Mouse (Mus musculus): ENCODE results near the gene Cwc25.
"Not testable (repeated sequence)": the region's sequence is repeated elsewhere in the genome, so short reads cannot be mapped to it uniquely, and the experiment has no call there.

The Cwc25 gene

DNA sequence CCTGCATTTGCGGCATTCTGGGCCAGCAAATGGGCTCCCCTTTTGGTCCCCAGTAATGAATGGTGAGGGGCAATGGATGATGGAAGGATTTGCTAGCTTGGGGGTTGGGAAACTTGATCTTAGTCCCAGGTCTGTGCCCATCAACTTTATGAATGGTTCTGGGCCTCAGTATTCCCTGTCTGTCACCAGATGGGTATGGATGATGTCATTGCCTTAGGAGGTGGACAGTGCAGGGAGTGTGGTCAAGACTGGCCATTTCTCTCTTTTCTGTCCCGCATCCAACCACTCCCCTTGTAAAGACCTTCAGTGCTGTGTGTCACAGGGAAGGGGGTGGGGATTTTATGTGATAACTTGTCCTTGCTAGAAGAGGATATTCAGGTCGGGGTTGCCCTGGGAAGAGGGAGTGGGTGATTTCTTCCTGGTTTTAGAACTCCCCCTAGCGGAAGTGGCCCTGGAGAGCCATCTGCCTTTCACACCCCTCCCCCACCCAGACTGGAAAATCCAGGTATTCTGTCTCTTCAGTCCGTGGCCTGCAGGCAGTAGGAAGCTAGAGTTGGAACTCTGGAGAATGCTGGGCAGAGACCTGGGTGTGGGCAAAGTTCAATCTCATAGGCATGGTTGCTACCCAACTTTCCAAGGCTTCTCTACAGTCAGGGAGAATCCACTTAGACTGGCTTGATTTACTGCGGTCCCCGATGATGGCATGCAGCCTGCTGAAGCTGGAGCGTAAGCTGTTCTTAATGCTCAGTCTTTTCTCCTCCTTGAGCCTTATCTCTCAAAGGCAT lies 35.2 kb upstream of the Cwc25 start:
- DNase-seq (ENCODE audit: low spot score in 2 of 2) = no peak

- DNase-seq (ENCODE audit: low spot score in 2 of 2) = no peak
Measured at GRCm38 (mm10) chr11:97800691-97801408, 34.5 kb upstream of the Cwc25 start.

DNA sequence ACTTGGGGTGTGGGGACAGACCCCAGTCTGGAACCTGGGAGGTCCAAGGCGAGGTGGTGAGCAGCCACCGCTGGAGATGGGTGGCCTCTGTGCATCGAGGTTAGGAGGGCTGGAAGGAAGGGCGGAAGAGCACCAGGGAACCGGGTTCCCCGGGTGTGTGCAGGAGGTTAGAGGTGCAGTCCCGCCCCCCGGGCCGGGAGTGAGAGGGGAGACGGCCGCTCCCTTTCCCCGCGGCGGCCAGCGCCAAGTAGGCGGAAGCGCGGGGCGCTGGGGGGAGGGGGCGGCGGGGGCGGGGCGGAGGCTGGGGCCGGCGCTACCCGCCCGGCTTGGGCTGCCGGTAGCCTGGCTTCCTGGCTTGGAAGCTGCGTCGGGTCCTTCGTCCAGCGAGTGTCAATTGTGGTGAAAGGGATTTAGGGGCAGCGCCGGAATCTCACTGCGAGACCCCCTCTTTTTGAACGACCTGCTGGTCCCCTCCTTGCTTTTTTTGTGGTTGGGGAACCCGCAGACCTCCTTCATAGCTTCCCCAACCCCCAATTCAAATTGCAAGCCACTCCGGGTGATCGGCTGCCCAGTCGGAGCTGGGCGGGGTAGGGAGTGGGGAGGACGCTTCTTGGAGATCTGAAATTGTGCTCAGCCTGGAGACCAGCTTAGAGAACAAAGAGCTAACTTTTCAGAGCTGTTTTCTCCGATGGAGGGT lies 33.8 kb upstream of the Cwc25 start:
- DNase-seq (ENCODE audit: low spot score in 2 of 2) = peak; percentile 75 to 80

GRCm38 (mm10) chr11:97799146-97799993 lies 33.0 kb upstream of the Cwc25 start:
- peak; percentile 86 to 87 for DNase-seq (ENCODE audit: low spot score in 2 of 2)

DNA sequence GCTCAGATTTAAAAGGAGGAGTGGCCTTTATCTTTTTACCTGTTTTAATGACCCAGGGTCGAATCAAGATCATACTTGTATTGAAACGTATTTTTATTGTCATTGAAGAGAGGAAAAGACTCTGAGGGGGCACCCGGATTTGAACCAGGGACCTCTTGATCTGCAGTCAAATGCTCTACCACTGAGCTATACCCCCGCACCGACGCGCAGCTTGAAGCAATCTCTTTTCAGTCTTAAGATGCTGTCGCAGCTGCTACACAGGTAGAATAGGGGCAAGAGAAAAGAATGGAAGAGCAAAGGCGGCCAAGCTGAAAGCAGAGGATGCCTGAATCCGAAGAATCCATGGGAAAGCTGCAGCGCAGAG lies 32.4 kb upstream of the Cwc25 start, which contains the start of gene Lasp1:
Lasp1 (plus strand) TSS at position 219 of the 364 bp plus-strand sequence.
- peak; percentile 83 to 86 for DNase-seq (ENCODE audit: low spot score in 2 of 2)

DNA sequence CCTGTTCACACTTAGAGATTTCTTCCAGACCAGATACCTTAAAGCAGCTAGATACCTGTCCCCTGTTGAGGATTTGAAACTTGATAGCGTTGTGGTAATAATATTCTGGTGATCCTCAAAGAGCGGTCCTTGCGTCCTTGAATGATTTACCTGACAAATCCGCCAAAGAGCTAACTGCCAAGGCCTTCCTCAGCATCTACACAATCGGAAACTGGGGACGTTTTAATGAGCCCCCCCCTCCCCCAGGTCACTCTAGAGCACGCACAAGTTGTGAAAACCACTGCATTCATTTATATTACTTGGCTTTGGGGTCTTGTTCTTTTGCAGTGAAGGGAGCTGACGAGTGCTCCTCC lies 31.7 kb upstream of the Cwc25 start:
- no peak for DNase-seq (ENCODE audit: low spot score in 2 of 2)

GRCm38 (mm10) chr11:97797369-97798082 lies 31.2 kb upstream of the Cwc25 start:
- DNase-seq (ENCODE audit: low spot score in 2 of 2) = no peak

DNA sequence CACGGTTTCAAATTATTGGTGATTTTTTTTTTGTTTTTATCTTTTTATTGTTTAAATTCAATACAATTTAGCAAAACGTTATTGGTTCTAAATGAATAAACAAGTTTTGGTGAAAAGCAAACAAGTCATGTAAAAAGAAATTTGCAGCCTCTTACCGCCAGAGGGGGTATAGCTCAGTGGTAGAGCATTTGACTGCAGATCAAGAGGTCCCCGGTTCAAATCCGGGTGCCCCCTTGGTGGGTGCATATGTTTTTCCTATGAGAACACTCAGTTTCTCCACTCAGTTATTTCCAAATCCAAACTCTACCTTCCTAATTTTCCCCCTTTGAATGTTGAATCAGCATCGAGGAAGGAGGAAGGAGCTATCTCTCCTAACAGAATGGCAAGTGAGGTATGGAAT lies 30.6 kb upstream of the Cwc25 start:
- DNase-seq (ENCODE audit: low spot score in 2 of 2) = peak; percentile 68 to 77

GRCm38 (mm10) chr11:97793165-97793564 lies 26.8 kb upstream of the Cwc25 start:
- peak; percentile 35 to 65 for DNase-seq (ENCODE audit: low spot score in 2 of 2)

DNA sequence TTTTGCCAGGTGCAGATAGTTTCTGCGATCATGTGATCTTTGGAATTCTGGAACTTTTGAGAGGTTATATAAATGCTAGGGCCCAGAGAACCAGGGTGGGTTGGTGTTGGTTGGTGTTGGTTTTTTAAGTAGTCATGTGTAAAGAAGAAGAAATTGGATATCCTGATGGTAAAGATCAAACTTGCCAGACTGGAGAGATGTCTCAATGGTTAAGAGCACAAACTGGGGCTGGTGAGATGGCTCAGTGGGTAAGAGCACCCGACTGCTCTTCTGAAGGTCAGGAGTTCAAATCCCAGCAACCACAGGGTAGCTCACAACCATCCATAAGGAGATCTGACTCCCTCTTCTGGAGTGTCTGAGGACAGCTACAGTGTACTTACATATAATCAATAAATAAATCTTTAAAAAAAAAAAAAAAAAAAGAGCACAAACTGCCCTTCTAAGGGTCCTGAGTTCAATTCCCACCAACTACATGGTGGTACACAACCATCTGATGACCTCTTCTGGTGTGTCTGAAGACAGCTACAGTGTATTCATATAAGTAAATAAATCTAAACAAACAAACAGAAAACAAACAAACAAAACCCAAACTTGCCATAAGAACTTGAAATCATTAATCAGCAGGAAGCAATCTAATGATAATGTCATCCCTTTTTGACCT lies 24.6 kb upstream of the Cwc25 start:
- DNase-seq (ENCODE audit: low spot score in 2 of 2) = not testable (repeated sequence)

GRCm38 (mm10) chr11:97789727-97790126 lies 23.4 kb upstream of the Cwc25 start:
- DNase-seq (ENCODE audit: low spot score in 2 of 2) = no peak

DNA sequence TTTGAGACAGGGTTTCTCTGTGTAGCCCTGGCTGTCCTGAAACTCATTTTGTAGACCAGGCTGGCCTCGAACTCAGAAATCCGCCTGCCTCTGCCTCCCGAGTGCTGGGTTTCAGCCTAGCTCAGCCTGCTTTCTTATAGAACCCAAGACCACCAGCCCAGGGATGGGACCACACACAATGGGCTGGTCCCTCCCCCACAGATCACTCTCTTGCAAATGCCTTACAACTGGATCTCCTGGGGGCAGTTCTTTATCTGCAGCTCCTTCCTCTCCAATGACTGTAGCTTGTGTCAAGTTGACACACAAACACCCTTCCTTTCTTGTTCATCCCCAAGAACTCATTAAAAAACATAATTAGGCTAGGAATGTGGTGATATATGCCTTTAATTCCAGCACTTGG lies 21.6 kb upstream of the Cwc25 start:
- no peak for DNase-seq (ENCODE audit: low spot score in 2 of 2)

- no peak for DNase-seq (ENCODE audit: low spot score in 2 of 2)
Measured at GRCm38 (mm10) chr11:97782564-97782895, 16.2 kb upstream of the Cwc25 start.

- DNase-seq (ENCODE audit: low spot score in 2 of 2) = peak; percentile 98 to 99
Measured at GRCm38 (mm10) chr11:97781832-97782563, 15.6 kb upstream of the Cwc25 start, which contains the start of gene Rpl23. Gene Rpl23 (minus strand): TSS chr11:97782437.

GRCm38 (mm10) chr11:97781478-97781831 lies 15.1 kb upstream of the Cwc25 start:
- DNase-seq (ENCODE audit: low spot score in 2 of 2) = no peak

- no peak for DNase-seq (ENCODE audit: low spot score in 2 of 2)
Measured at GRCm38 (mm10) chr11:97779968-97780701, 13.8 kb upstream of the Cwc25 start.

DNA sequence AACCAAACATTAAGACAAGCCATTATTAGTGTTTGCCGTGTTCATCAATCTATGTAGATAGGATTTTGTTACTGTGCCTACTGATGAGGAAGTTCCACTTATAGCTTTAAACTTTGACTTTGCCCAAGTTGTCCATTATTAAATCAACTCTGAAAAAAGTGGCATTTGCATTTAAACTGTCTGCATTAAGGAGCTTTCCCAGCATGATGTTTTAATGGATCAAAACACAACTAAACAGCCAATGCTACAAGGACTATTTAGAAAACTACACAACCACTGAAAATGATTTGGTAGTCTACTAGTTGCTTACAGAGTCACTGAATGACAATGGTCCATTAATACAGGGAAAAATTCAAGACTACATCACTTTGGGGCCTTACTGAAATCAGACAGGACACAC lies 12.6 kb upstream of the Cwc25 start:
- DNase-seq (ENCODE audit: low spot score in 2 of 2) = no peak

DNA sequence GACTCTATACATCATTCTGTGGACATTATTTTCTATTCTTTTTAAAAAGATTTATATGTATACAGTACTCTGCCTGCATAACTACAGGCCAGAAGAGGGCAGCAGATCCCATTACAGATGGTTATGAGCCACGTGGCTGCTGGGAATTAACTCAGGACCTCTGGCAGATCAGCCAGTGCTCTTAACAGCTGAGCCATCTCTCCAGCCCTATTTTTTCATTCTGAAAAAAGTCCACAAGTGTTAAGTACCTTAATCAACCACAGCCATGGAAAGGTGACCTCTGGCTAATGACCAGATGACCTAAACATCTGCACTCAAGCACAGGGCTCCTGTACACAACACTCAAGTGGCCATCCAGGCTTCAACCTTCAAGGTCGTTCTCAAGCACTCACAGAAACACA lies 10.8 kb upstream of the Cwc25 start:
- DNase-seq (ENCODE audit: low spot score in 2 of 2) = no peak

- DNase-seq (ENCODE audit: low spot score in 2 of 2) = no peak
Measured at GRCm38 (mm10) chr11:97776497-97777128, 10.3 kb upstream of the Cwc25 start.
